Mouse (Mus musculus) stomach, postnatal 0 days (tissue): ENCODE results near the gene Bpifa5.

Experiments used
- CTCF ChIP-seq: IDR thresholded peaks from 2 replicates; pipeline ENCODE4 v1.5.1; 2016; ENCODE audit warnings: antibody characterized with exemption, low read depth, mild to moderate bottlenecking, moderate library complexity
- EP300 ChIP-seq: optimal IDR thresholded peaks from 2 replicates; pipeline ENCODE3; 2016; ENCODE audit warnings: antibody characterized with exemption

DNA sequence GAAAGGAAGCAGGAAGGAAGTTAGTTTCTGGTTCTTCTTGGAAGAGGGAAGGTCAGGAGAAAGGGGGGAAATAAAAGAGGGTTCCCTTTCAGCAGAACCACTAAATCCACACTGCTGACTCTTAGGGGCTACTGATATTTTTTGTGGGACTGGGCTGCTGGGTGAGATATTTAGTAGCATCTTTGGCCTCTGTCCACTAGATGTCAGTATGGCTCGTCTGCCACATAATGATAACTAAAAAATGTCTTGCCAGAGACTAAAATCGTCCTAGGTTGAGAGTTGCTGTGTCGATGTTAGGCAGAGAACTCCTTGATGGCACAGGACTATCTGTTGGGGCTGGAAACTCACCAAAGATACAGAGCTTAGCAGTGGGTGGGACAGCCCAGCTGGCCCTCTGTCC lies 46.7 kb downstream of the Bpifa5 start:
- TF ChIP-seq CTCF = peak; percentile 75
- no peak for TF ChIP-seq EP300
